Mouse (Mus musculus) hindbrain, embryonic 10.5 days (tissue): ENCODE measurements around the gene Zfp326. TPM values are rescaled to one million over a fixed set of nuclear protein-coding genes. Genes with fewer than 3 reads are reported as not detected.
A peak's percentile ranks its signal among the peaks of the same experiment; 100 is the strongest.

Experiments
- DNase-seq: peaks from one replicate; pipeline ENCODE4 v3.0.0-alpha.2; 2017; ENCODE audit warnings: low spot score
- H3K27ac ChIP-seq: fragments of 300-500 bp; sonication (generic); 2 replicates; pipeline ENCODE4 v1.5.1; 2016; ENCODE audit warnings: mild to moderate bottlenecking, moderate library complexity
- H3K27me3 ChIP-seq: fragments of 300-500 bp; sonication (generic); 2 replicates; pipeline ENCODE4 v1.6.1; 2016; ENCODE audit warnings: mild to moderate bottlenecking; ENCODE audit not compliant: poor library complexity, insufficient read depth, severe bottlenecking
- H3K36me3 ChIP-seq: fragments of 300-500 bp; sonication (generic); 2 replicates; pipeline ENCODE4 v1.6.1; 2016; ENCODE audit warnings: mild to moderate bottlenecking, moderate library complexity
- H3K4me1 ChIP-seq: fragments of 300-500 bp; sonication (generic); replicated peaks from 2 replicates; pipeline ENCODE4 v1.6.1; 2016; ENCODE audit warnings: mild to moderate bottlenecking
- H3K4me3 ChIP-seq: fragments of 300-500 bp; sonication (generic); 2 replicates; pipeline ENCODE4 v1.5.1; 2016; ENCODE audit warnings: mild to moderate bottlenecking, moderate library complexity
- H3K9me3 ChIP-seq: fragments of 300-500 bp; sonication (generic); 2 replicates; pipeline ENCODE4 v1.6.1; 2016; ENCODE audit warnings: mild to moderate bottlenecking, moderate library complexity
- WGBS: fragments of 180-500 bp; shearing (Covaris S2); methylation state at CpG from one replicate; pipeline ENCODE4 v1.1.7; 2016; 5-methylcytosine and 5-hydroxymethylcytosine counted together
- polyA plus RNA-seq: library from polyadenylated mRNA; unstranded; fragments of >200 nt; fragmentation: Nextera tagmentation; extraction: Ambion mirVana; gene quantifications from 2 replicates; pipeline ENCODE4 v1.2.1, GENCODE M21; 2016

Gene Zfp326
- polyA plus RNA-seq, 1 experiment from 2014 or later, result 40.4 TPM

DNA sequence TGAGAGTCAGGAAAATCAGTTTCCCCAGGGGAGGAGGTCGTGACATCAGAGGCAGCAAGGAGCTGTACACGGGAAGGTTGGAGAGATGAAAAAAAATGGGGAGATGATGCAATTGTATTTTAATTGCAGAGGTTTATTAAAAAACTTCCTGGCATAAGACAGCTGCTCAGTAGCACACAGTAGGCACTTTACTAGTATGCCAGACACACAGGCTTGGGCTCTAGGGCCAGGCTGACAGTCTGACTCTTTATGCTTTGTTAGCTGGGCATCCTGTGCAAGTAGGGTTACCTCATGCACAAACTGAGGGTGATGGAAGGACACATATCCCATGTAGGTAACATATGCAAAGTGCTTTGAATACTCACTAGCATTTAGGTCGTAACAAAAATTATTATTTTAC lies 5.2 kb upstream of the Zfp326 start:
- H3K36me3 ChIP-seq, result no peaks in the 10 kb centered on the region
- no peak overlapping the region for H3K27ac ChIP-seq
- H3K27me3 ChIP-seq, result no peaks in the 10 kb centered on the region
- WGBS, result 69% methylated on average over 3 of the region's 3 CpGs
- no peak for DNase-seq
- H3K9me3 ChIP-seq, result no peaks in the 10 kb centered on the region
- H3K4me1 ChIP-seq, result peaks cover 10% of the 10 kb centered on the region
- no peak overlapping the region for H3K4me3 ChIP-seq

DNA sequence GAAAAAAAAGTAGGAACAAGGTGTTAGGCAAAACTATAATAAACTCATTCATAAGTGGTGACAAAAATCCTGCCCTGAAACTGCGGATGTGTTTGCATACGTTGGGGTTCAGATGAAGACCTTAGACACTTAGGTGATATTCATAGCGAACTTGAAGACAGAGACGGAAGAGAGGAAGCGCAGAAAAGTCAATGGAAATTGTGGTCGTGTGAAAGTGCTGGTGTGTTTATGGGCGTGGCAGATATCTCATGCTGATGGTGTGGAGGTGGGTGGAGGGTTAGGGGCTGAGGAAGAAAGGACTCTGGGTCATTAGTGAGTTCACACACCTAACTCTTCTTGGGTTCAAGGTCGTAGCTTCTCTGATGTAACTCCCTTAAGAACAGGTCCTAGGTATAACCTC lies 4.2 kb upstream of the Zfp326 start:
- H3K27me3 ChIP-seq, result no peaks in the 10 kb centered on the region
- no peaks in the 10 kb centered on the region for H3K36me3 ChIP-seq
- H3K4me1 ChIP-seq, result peaks cover 12% of the 10 kb centered on the region
- H3K27ac ChIP-seq, result no peak overlapping the region
- no peak overlapping the region for H3K4me3 ChIP-seq
- DNase-seq, result no peak
- WGBS, result 86% methylated on average over 8 of the region's 8 CpGs
- no peaks in the 10 kb centered on the region for H3K9me3 ChIP-seq

DNA sequence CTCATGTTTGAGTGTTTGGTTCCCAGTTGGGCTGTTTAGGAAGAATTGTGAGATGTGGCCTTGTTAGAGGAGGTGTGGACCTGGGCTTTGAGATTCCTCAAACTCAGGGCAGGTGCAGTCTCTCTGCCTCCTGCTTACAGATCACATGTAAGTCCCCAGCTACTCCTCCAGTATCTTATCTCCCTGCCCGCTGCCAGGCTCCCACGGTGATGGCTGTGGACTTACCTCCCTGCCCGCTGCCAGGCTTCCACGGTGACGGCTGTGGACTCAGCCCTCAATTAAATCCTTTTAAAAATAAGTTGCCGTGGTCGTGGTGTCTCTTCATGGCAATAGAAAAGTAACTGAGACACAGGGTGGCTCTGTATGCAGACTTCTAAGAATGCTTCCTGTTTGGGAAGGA lies 3.4 kb upstream of the Zfp326 start:
- DNase-seq, result no peak
- H3K27me3 ChIP-seq, result no peaks in the 10 kb centered on the region
- H3K36me3 ChIP-seq, result no peaks in the 10 kb centered on the region
- 79% methylated on average over 7 of the region's 7 CpGs for WGBS
- no peaks in the 10 kb centered on the region for H3K9me3 ChIP-seq
- peaks cover 16% of the 10 kb centered on the region for H3K4me1 ChIP-seq
- no peak overlapping the region for H3K27ac ChIP-seq
- no peak overlapping the region for H3K4me3 ChIP-seq

DNA sequence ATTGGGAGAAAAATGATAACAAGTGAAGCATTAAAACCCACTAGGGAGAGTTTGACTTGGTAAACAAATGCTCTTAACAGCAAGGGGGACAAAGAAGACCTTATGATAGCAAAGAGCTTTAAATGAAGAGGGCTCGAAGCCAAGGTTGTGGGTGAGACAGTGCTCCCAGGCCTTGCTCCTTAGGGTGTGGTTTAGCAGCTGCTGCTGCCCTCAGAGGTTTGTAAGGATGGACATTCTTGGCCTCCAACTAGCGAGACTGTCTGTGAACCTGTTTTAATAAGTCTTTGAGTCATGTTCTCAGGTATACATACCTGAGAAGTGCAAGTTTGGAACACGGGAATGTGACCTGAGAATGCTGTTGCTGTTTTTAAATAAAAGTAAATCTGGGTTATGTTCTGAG lies 2.6 kb upstream of the Zfp326 start:
- Histone ChIP-seq H3K27ac (no peak overlapping the region), H3K4me3 (no peak overlapping the region), H3K36me3 (no peaks in the 10 kb centered on the region), H3K27me3 (no peaks in the 10 kb centered on the region), H3K4me1 (peaks cover 22% of the 10 kb centered on the region), H3K9me3 (no peaks in the 10 kb centered on the region)
- DNase-seq, result no peak
- 79% methylated on average over 3 of the region's 3 CpGs for WGBS

DNA sequence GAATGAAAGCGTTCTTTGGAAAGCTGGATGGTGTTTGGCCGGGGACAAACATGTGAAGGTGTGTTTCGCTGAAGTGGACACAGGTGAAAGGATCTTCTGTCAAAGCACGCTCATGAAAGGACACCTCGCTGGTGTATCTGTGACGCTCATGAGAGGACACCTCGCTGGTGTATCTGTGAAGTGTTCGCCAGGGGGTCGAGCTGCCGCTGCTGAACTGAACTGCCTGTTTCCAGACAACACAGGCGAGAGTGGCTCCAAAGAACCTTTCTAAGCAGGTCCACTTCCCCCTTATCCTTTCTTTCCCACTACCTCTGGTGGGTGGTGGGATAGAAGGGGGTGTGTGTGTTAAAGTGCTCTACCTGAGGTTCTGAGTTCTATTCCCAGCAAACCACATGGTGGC lies 1.9 kb upstream of the Zfp326 start:
- Histone ChIP-seq H3K4me1 (peaks cover 29% of the 10 kb centered on the region), H3K4me3 (no peak overlapping the region), H3K36me3 (no peaks in the 10 kb centered on the region), H3K27ac (no peak overlapping the region), H3K9me3 (no peaks in the 10 kb centered on the region), H3K27me3 (no peaks in the 10 kb centered on the region)
- no peak for DNase-seq
- 93% methylated on average over 11 of the region's 11 CpGs for WGBS

DNA sequence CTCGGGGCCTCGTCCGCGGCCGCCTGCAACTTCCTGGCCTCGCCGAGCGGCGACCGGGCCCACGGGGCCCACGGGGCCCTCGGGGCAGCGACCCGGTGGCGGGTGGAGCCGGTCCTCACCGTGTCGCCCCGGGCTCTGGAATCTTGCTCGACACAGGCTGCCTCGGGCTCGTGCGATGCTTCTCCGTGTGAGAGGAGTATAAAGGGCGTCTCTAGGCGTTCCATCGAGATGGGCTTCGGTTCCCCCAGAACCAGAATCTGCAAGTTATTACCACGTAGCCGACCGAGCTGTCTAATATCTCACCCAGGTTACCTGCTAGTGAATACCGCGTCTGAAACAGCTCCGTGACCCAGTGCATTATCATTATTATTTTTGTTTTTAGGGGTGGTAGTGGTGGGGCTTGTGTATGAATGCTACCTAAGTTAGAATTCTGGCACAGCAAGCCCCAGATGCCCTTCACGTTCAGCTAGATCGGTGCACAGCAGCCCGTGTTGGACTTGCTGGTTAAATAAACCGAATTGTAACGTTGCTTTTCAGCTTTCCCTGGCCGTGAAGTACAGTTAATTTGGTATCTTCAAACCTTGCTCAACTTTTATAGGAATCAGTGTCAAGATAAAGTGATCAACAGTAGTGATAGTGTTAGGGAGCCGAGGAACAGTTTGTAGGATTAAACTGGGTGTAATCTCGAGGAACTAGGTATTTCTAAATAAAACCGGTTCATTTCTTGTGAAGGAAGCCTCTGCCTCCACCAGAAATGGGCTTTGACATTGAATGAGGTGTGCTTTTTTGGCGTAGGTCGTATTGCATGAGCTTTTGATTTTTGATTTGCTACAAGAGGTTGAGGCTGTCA lies 785 bp downstream of the Zfp326 start:
- Histone ChIP-seq H3K27me3 (no peaks in the 10 kb centered on the region), H3K4me3 (peak overlapping the region; percentile 98), H3K9me3 (no peaks in the 10 kb centered on the region), H3K4me1 (peaks cover 32% of the 10 kb centered on the region), H3K27ac (peak overlapping the region; percentile 100), H3K36me3 (peaks cover 21% of the 10 kb centered on the region)
- WGBS, result 1% methylated on average over 46 of the region's 46 CpGs
- no peak for DNase-seq

DNA sequence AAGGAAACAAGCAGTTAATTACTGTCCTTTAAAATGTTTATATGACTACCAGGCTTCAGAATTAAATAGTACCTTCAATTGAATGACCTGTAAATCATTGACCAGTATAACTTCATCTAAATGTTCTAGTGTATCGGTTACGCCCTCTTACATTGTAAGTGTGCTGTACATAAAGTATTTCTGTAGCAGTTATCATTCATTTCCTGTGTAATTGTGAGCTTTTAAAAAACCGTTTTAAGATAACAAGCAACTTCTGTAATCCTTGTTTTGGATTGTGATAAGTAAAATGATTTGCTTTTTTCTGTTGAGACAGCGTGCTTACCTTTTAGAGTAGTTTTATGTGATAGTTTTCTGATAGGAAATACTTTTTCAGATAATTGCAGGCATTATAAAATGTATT lies 11.0 kb downstream of the Zfp326 start:
- WGBS, result 94% methylated on average over 4 of the region's 4 CpGs
- Histone ChIP-seq H3K4me3 (no peak overlapping the region), H3K9me3 (no peaks in the 10 kb centered on the region), H3K27ac (no peak overlapping the region), H3K36me3 (peaks cover 86% of the 10 kb centered on the region), H3K4me1 (no peaks in the 10 kb centered on the region; the same call in 1 of the 2 replicates), H3K27me3 (no peaks in the 10 kb centered on the region)
- no peak for DNase-seq

DNA sequence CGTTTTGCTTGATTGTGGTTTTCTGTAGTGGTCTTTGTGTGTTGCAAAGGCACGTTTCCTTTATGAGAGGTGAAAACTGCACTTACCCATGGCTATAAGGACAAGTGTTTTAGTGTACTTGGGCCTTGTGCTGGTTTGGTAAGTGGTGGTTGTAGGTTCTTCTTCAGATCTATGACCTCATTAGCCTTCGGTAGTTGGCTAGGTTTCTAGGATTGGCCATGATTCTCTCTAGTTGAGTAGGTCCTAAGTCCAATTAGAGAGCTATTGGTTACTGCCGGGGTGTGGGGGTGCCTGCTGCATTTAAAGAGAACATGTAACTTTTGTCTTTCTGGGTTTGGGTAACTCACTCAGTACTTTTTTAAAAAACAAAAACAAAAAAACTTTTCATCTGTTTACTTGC lies 21.8 kb downstream of the Zfp326 start:
- WGBS, result 95% methylated on average over 4 of the region's 4 CpGs
- no peaks in the 10 kb centered on the region for H3K9me3 ChIP-seq
- no peak overlapping the region for H3K4me3 ChIP-seq
- H3K27ac ChIP-seq, result no peak overlapping the region
- DNase-seq, result no peak
- no peaks in the 10 kb centered on the region for H3K27me3 ChIP-seq
- peaks cover 70% of the 10 kb centered on the region for H3K36me3 ChIP-seq
- no peaks in the 10 kb centered on the region for H3K4me1 ChIP-seq

DNA sequence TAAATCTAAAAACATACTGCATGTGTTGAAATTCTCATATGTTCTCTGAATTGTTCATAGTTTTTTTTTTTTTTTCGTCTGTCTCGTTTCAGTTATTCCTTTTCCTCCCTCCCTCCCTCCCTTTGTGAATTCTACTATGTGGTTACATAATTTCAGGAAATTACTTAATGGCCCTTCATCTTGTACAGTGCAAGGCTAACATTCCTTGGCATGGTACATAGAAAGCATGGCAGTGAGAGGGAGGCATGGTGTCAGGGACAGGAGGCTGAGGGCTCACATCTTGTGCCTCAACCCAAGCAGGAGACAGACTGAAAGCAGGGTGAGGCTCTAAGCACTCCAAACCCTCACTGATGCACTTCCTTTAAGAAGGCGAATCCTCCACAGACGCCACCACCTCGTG lies 32.8 kb downstream of the Zfp326 start:
- Histone ChIP-seq H3K4me3 (no peak overlapping the region), H3K36me3 (peaks cover 95% of the 10 kb centered on the region), H3K4me1 (no peaks in the 10 kb centered on the region), H3K27ac (no peak overlapping the region), H3K9me3 (no peaks in the 10 kb centered on the region), H3K27me3 (no peaks in the 10 kb centered on the region)
- WGBS, result 89% methylated on average over 5 of the region's 5 CpGs
- no peak for DNase-seq

DNA sequence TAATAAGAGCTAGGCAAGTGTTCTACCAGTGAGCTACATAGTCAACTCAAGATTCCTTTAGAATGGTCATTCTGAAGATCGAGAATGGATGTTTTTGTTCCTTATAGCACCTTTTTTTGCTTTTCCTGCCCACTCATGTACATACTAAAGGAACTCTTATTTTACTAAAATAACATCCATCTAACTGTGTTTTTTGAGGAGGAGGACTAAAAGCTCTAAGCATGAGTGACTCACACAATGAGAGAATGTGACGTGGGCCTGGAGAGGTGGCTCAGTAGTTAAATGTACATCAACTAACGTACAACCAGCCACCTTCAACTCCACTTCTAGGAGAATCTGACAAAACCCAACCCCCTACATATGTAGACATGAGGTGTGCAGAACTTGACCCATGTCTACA lies 33.3 kb downstream of the Zfp326 start:
- H3K9me3 ChIP-seq, result no peaks in the 10 kb centered on the region
- H3K4me1 ChIP-seq, result no peaks in the 10 kb centered on the region
- no peak overlapping the region for H3K27ac ChIP-seq
- 95% methylated on average over 3 of the region's 3 CpGs for WGBS
- no peak overlapping the region for H3K4me3 ChIP-seq
- peaks cover 94% of the 10 kb centered on the region for H3K36me3 ChIP-seq
- no peaks in the 10 kb centered on the region for H3K27me3 ChIP-seq
- DNase-seq, result no peak

DNA sequence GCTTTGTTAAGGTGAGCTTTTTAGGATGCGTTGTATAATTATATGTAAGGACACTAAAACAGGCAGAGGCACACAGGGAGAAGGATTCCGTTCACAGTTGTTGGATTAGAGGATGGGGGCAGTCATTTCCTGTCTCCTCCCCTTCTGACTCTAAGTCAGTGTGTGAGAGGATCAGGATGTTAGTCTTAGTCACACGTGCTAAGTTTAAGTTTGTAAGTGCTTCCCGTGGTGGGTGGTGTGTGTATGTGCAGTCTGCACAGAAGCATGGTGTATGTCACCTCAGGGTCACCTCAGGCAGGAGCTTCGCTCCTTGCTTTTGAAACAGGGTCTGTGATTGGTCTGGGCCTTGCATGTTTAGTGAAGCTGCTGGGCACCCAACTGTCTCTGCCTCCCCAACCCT lies 35.1 kb downstream of the Zfp326 start:
- Histone ChIP-seq H3K9me3 (no peaks in the 10 kb centered on the region), H3K4me3 (no peak overlapping the region), H3K27me3 (no peaks in the 10 kb centered on the region), H3K27ac (no peak overlapping the region), H3K4me1 (no peaks in the 10 kb centered on the region), H3K36me3 (peaks cover 99% of the 10 kb centered on the region)
- 89% methylated on average over 5 of the region's 5 CpGs for WGBS
- no peak for DNase-seq

DNA sequence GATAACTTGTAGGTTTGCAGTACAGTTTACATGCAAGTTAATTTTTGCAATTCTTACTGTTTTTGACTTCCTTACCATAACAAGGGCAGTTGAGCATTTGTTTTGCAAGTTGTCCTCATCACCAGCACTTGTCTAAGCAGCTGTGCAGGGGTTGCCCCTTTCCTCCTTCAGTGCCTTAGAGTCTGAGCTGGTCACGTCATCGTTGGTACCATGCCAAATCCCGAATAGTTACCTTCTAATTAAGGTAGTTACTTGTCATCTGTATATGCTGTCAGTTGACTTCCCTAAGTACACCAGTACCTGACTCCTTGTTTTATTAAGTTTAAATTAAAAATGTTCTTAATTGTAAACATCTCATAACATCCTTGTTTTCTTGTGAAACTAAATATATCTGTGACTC lies 41.0 kb downstream of the Zfp326 start:
- Histone ChIP-seq H3K4me3 (no peak overlapping the region), H3K4me1 (peaks cover 6% of the 10 kb centered on the region; the same call in 1 of the 2 replicates), H3K36me3 (peaks cover 80% of the 10 kb centered on the region), H3K27me3 (no peaks in the 10 kb centered on the region), H3K9me3 (no peaks in the 10 kb centered on the region), H3K27ac (no peak overlapping the region)
- DNase-seq, result no peak
- 97% methylated on average over 3 of the region's 3 CpGs for WGBS

DNA sequence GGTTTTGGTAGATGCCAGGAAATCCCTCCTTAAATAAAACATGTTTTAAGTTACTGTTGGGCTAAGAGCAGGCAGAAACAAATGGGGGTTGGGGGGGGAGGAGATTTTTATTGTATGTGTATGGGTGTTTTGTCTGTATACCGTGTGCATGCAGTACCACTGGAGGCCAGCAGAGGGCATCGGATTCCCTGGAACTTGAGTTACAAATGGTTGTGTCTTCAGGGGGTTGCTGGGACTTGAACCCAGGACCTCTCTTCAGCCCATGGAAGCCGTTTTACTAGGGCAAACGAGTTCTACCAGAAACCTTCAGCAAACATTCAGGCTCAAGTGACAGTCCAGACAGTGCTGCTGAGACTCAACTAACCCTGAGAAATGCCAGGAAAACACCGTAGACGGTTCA lies 41.9 kb downstream of the Zfp326 start:
- H3K27me3 ChIP-seq, result no peaks in the 10 kb centered on the region
- H3K36me3 ChIP-seq, result peaks cover 71% of the 10 kb centered on the region
- no peaks in the 10 kb centered on the region for H3K9me3 ChIP-seq
- no peak overlapping the region for H3K27ac ChIP-seq
- peak; percentile 43 for DNase-seq
- WGBS, result 88% methylated on average over 6 of the region's 6 CpGs
- peaks cover 14% of the 10 kb centered on the region for H3K4me1 ChIP-seq
- H3K4me3 ChIP-seq, result no peak overlapping the region
